Mouse (Mus musculus) heart, adult 2 months (tissue): ENCODE measurements around the gene Selenos.
"Not testable (repeated sequence)": the region's sequence is repeated elsewhere in the genome, so short reads cannot be mapped to it uniquely, and the experiment has no call there.

Experiments
- CTCF ChIP-seq: fragments of 200-600 bp; IDR thresholded peaks from 2 replicates; pipeline ENCODE4 v1.8.1; 2022; ENCODE audit warnings: antibody characterized with exemption, mild to moderate bottlenecking, moderate library complexity
- EP300 ChIP-seq: fragments of 200-500 bp; IDR thresholded peaks from 2 replicates; pipeline ENCODE4 v1.6.1; 2011; ENCODE audit warnings: low read depth, low read length, control low read depth; ENCODE audit not compliant: insufficient read depth
- POLR2A ChIP-seq: fragments of 200-500 bp; IDR thresholded peaks from 2 replicates; pipeline ENCODE4 v1.6.1; 2011; ENCODE audit warnings: mild to moderate bottlenecking, low read depth, low read length, control low read depth; ENCODE audit not compliant: insufficient read depth

DNA sequence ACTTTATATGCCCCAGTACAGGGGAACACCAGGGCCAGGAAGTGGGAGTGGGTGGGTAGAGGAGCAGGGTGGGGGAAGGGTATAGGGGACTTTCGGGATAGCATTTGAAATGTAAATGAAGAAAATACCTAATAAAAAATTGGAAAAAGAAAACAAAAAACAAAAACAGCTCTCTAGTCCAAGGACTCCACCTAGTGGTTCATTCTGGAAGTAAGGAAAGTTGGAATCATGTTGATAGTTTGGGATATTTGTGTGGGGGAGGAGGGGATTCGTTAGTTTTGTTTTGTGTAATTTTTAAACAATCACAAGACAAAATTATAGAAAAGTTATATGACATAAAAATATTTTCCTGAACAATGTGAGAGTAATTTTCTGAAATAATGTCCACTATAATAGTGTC is 24.1 kb upstream of the Selenos start:
- TF ChIP-seq POLR2A, EP300: not testable (repeated sequence)
- TF ChIP-seq CTCF = peak; percentile 87
